Mouse (Mus musculus) G1E (cell line): ENCODE measurements around the gene Acot5.

Source experiments
- CTCF ChIP-seq: IDR thresholded peaks from 2 replicates; pipeline ENCODE4 v1.5.1; 2012; ENCODE audit warnings: low read depth, low read length, inconsistent platforms, mixed read lengths
- GATA1 ChIP-seq: IDR thresholded peaks from 2 replicates; pipeline ENCODE4 v1.6.1; 2012; ENCODE audit warnings: borderline replicate concordance, low read length, inconsistent platforms, mixed read lengths
- POLR2AphosphoS5 ChIP-seq: IDR thresholded peaks from 2 replicates; pipeline ENCODE4 v1.6.1; 2012; ENCODE audit warnings: low read depth, low read length, inconsistent platforms; ENCODE audit not compliant: insufficient replicate concordance
- TAL1 ChIP-seq: conservative IDR thresholded peaks from 2 replicates; pipeline ENCODE4 v1.6.1; 2012; ENCODE audit warnings: low read depth, low read length, inconsistent platforms, mixed read lengths

GRCm38 (mm10) chr12:84052609-84053008, 16.5 kb upstream of the Acot5 start:
- TF ChIP-seq CTCF (no peak), GATA1 (no peak), TAL1 (no peak), POLR2AphosphoS5 (no peak)
